Mouse (Mus musculus) liver, postnatal 0 days (tissue): Measurements from ENCODE around the gene Zfand4. TPM values are rescaled to one million over a fixed set of nuclear protein-coding genes. Genes with fewer than 3 reads are reported as not detected.
"Not testable (repeated sequence)": the region's sequence is repeated elsewhere in the genome, so short reads cannot be mapped to it uniquely, and the experiment has no call there.

Experiments used
- ATAC-seq: fragments of 200-750 bp; cut with Nextera tagmentation; 2 replicates; pipeline ENCODE4 v1.8.0; 2017; ENCODE audit warnings: mild to moderate bottlenecking, moderate library complexity
- DNase-seq: peaks from one replicate; pipeline ENCODE4 v3.0.0-alpha.2; 2016
- H3K27ac ChIP-seq: fragments of 300-500 bp; sonication (generic); 2 replicates; pipeline ENCODE4 v1.5.1; 2014; ENCODE audit warnings: antibody characterized with exemption, moderate library complexity, mild to moderate bottlenecking, low read depth
- H3K27me3 ChIP-seq: fragments of 300-500 bp; sonication (generic); 2 replicates; pipeline ENCODE4 v1.6.1; 2014; ENCODE audit warnings: low read length, control low read depth, mixed read lengths; ENCODE audit not compliant: insufficient read depth
- H3K36me3 ChIP-seq: fragments of 300-500 bp; sonication (generic); replicated peaks from 2 replicates; pipeline ENCODE4 v1.6.1; 2014; ENCODE audit warnings: mild to moderate bottlenecking, control low read depth, low read length, moderate library complexity, mixed read lengths; ENCODE audit not compliant: insufficient read depth
- H3K4me1 ChIP-seq: fragments of 300-500 bp; sonication (generic); 2 replicates; pipeline ENCODE4 v1.6.1; 2014; ENCODE audit warnings: antibody characterized with exemption, mild to moderate bottlenecking, control low read depth; ENCODE audit not compliant: insufficient read depth
- H3K4me2 ChIP-seq: fragments of 300-500 bp; sonication (generic); 2 replicates; pipeline ENCODE4 v1.6.1; 2014; ENCODE audit warnings: low read depth, mild to moderate bottlenecking, low read length, moderate library complexity, mixed read lengths
- H3K4me3 ChIP-seq: fragments of 300-500 bp; sonication (generic); 2 replicates; pipeline ENCODE4 v1.5.1; 2014; ENCODE audit warnings: low read depth, low read length
- H3K9ac ChIP-seq: fragments of 300-500 bp; sonication (generic); replicated peaks from 2 replicates; pipeline ENCODE4 v1.6.1; 2014; ENCODE audit warnings: mild to moderate bottlenecking, moderate library complexity
- H3K9me3 ChIP-seq: fragments of 300-500 bp; sonication (generic); 2 replicates; pipeline ENCODE4 v1.6.1; 2016; ENCODE audit warnings: mild to moderate bottlenecking, control low read depth, low read length, mixed read lengths
- CTCF ChIP-seq: sonication (generic); IDR thresholded peaks from 2 replicates; pipeline ENCODE4 v1.5.1; 2016; ENCODE audit warnings: antibody characterized with exemption, low read depth
- EP300 ChIP-seq: IDR thresholded peaks from 2 replicates; pipeline ENCODE4 v1.6.1; 2016; ENCODE audit warnings: antibody characterized with exemption, low read depth, mild to moderate bottlenecking
- WGBS: fragments of 180-500 bp; shearing (Covaris S2); extraction: QIAGEN DNeasy Blood & Tissue Kit; methylation state at CpG from one replicate; pipeline ENCODE4 v1.1.7; 2014; ENCODE audit not compliant: insufficient replicate concordance; 5-methylcytosine and 5-hydroxymethylcytosine counted together
- polyA plus RNA-seq: library from polyadenylated mRNA; unstranded; fragments of >200 nt; fragmentation: Nextera tagmentation; extraction: Ambion mirVana; gene quantifications from 2 replicates; pipeline ENCODE4 v1.2.1, GENCODE M21; 2015

Gene Zfand4
- 4.9 and 5.7 TPM in 2 replicates for polyA plus RNA-seq

- peak within 1 kb of the TSS; percentile 95 for H3K4me2 ChIP-seq
- peak within 1 kb of the TSS; percentile 85 for H3K9ac ChIP-seq
- H3K27me3 ChIP-seq, result no peaks in the 10 kb centered on the region
- WGBS, result 1% methylated on average over 32 of the region's 67 CpGs
- no peaks in the 10 kb centered on the region for H3K9me3 ChIP-seq
- DNase-seq, result peak; percentile 95
- peak; percentile 92 for ATAC-seq
- H3K4me1 ChIP-seq, result peaks cover 28% of the 10 kb centered on the region
- H3K36me3 ChIP-seq, result peaks cover 10% of the 10 kb centered on the region
- TF ChIP-seq EP300 (no peak), CTCF (no peak)
- H3K27ac ChIP-seq, result peak within 1 kb of the TSS; percentile 76
- H3K4me3 ChIP-seq, result peak within 1 kb of the TSS; percentile 73
Measured at GRCm38 (mm10) chr6:116264018-116264651, at the start of gene Zfand4. Zfand4 (plus strand) TSS chr6:116264222.

GRCm38 (mm10) chr6:116227767-116228166, 36.3 kb upstream of the Zfand4 start:
- peak overlapping the region; percentile 78 for H3K27ac ChIP-seq
- WGBS, result 53% methylated on average over 11 of the region's 11 CpGs
- peak; percentile 35; the same call in 1 of the 2 replicates for ATAC-seq

GRCm38 (mm10) chr6:116228785-116229525, 35.1 kb upstream of the Zfand4 start:
- peaks cover 48% of the 10 kb centered on the region for H3K36me3 ChIP-seq
- H3K4me2 ChIP-seq, result peak overlapping the region; percentile 36
- H3K4me3 ChIP-seq, result no peak overlapping the region
- H3K9ac ChIP-seq, result 0 out of 2 replicates have a peak overlapping the region, but pooled peaks have one; percentile 4
- DNase-seq, result peak; percentile 79
- TF ChIP-seq CTCF (peak; percentile 94), EP300 (no peak)
- H3K4me1 ChIP-seq, result no peaks in the 10 kb centered on the region
- WGBS, result 49% methylated on average over 12 of the region's 12 CpGs
- no peaks in the 10 kb centered on the region for H3K27me3 ChIP-seq
- H3K27ac ChIP-seq, result peak overlapping the region; percentile 55; the same call in 1 of the 2 replicates
- no peaks in the 10 kb centered on the region for H3K9me3 ChIP-seq
- peak; percentile 64; the same call in 1 of the 2 replicates for ATAC-seq

More at GRCm38 (mm10) chr6:116227767-116228166, 36.3 kb upstream of the Zfand4 start:
- no peak overlapping the region for H3K9ac ChIP-seq
- DNase-seq, result peak; percentile 44
- TF ChIP-seq EP300 (peak; percentile 58), CTCF (no peak)
- no peak overlapping the region for H3K4me3 ChIP-seq
- H3K27me3 ChIP-seq, result no peaks in the 10 kb centered on the region
- H3K4me1 ChIP-seq, result no peaks in the 10 kb centered on the region
- H3K9me3 ChIP-seq, result no peaks in the 10 kb centered on the region
- peak overlapping the region; percentile 31 for H3K4me2 ChIP-seq
- H3K36me3 ChIP-seq, result peaks cover 50% of the 10 kb centered on the region

GRCm38 (mm10) chr6:116234821-116235220, 29.2 kb upstream of the Zfand4 start:
- not testable (repeated sequence) for H3K9me3 ChIP-seq, H3K27ac ChIP-seq, H3K27me3 ChIP-seq, H3K4me1 ChIP-seq, H3K4me3 ChIP-seq, H3K4me2 ChIP-seq, H3K9ac ChIP-seq, DNase-seq, ATAC-seq
- WGBS, result 75% methylated on average over 2 of the region's 2 CpGs
- peaks cover 44% of the 10 kb centered on the region for H3K36me3 ChIP-seq

GRCm38 (mm10) chr6:116235336-116235735, 28.7 kb upstream of the Zfand4 start:
- no peak overlapping the region for H3K4me2 ChIP-seq
- no peak overlapping the region for H3K9ac ChIP-seq
- no peaks in the 10 kb centered on the region for H3K9me3 ChIP-seq
- 88% methylated on average over 5 of the region's 5 CpGs for WGBS
- H3K4me3 ChIP-seq, result no peak overlapping the region
- H3K27me3 ChIP-seq, result no peaks in the 10 kb centered on the region
- H3K27ac ChIP-seq, result no peak overlapping the region
- H3K4me1 ChIP-seq, result no peaks in the 10 kb centered on the region
- ATAC-seq (no peak), DNase-seq (no peak)
- no peak for TF ChIP-seq CTCF
- no peak for TF ChIP-seq EP300
- H3K36me3 ChIP-seq, result peaks cover 44% of the 10 kb centered on the region

GRCm38 (mm10) chr6:116238083-116238482, 25.9 kb upstream of the Zfand4 start:
- Histone ChIP-seq H3K27ac (no peak overlapping the region), H3K4me2 (no peak overlapping the region), H3K4me1 (no peaks in the 10 kb centered on the region), H3K36me3 (peaks cover 39% of the 10 kb centered on the region), H3K9ac (no peak overlapping the region), H3K9me3 (no peaks in the 10 kb centered on the region), H3K27me3 (no peaks in the 10 kb centered on the region), H3K4me3 (no peak overlapping the region)
- no peak for DNase-seq
- TF ChIP-seq EP300 (no peak), CTCF (no peak)
- 78% methylated on average over 5 of the region's 5 CpGs for WGBS
- no peak for ATAC-seq
